Mouse (Mus musculus): ENCODE data around the gene Usp7.

The Usp7 gene

GRCm38 (mm10) chr16:8751555-8752235, 40.4 kb downstream of the Usp7 start:
- no peak for DNase-seq (ENCODE audit: low read depth)

GRCm38 (mm10) chr16:8748904-8749303, 43.2 kb downstream of the Usp7 start:
- peak; percentile 10 for DNase-seq (ENCODE audit: low read depth)

- DNase-seq (ENCODE audit: low read depth) = peak; percentile 31
These were observed 43.8 kb downstream of the Usp7 start for GRCm38 (mm10) chr16:8748175-8748846.

DNA sequence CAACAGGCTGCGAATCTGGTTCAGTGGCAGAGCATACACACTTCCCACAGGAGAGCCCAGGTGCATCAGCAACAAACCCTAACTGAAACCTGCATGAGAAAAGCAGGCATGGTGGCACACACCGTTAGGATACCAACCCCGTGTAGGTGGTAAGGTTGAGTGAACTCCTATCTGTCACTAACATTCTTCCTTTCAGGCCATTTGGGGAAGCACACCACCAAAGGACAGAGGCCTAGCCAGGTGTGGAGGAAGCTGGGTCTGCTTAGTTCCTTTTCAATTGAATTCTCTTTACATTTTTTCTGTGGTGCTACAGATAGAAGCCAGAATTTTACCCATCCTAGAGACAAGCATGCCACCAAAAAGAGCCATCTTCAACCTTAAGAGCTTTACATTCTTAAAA, 44.3 kb downstream of the Usp7 start:
- peak; percentile 30 for DNase-seq (ENCODE audit: low read depth)

DNA sequence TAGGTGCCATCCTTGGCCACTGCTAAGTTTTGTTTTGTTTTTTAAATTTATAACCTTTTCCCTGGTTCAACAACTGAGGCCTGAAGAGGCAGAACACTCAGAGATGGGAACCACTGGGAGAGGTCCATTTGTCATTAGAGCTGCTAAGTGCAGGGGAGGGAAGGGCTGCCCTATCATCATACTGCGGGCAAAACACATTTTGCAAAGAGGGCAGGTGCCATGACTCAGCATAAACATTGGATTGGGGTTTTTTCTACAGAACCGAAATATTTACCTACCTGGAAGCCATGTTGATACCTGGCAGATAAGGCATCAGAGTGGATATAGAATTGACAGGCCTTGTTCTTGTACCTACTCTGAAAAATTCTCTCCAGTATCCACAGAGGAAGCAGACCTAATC, 45.6 kb downstream of the Usp7 start:
- DNase-seq (ENCODE audit: low read depth) = peak; percentile 13

- DNase-seq (ENCODE audit: low read depth) = peak; percentile 60
These were observed 46.4 kb downstream of the Usp7 start for GRCm38 (mm10) chr16:8745751-8746150.

DNA sequence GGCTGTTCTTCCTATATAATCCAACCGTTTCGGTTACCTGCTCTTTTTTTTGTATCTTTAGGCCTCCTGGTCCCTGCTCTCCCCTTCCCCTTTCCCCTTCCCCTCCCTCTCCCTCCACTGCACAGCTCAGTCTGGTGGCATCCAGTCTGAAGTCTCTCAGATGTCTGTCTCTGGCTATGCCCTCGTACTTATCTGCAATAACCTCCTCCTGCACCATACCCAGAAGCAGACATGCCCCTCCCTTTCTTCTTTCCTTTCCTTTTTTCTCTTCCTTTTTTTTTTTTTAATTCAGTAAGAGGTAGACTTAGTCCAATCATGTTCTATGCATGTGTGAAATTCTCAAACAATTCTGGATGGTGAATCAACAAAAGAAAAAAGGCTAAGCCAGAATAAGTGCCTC, 48.1 kb downstream of the Usp7 start:
- DNase-seq (ENCODE audit: low read depth) = peak; percentile 7

DNA sequence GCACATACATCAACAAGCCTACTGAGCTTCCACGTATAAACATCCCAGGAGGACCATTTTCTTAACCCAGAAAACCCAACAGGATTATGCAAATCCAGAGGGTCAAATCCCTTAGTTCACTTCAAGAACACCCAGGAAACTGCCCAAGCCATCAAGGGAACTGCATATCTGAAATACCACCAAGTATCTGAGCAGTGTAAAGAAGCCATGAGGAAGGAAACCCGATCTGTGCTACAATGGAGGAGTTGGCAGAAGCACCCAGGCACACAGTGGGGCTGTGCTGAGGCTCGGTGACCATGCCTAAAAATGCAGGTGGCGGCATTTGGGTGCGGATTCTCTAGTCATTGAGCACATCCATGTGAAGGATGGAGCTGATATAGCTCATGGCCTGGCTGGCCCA, 50.4 kb downstream of the Usp7 start:
- DNase-seq (ENCODE audit: low read depth) = no peak

GRCm38 (mm10) chr16:8741110-8741509, 51.0 kb downstream of the Usp7 start:
- DNase-seq (ENCODE audit: low read depth) = peak; percentile 36

- peak; percentile 91 for DNase-seq (ENCODE audit: low read depth)
These were observed 53.3 kb downstream of the Usp7 start for GRCm38 (mm10) chr16:8738542-8739514.

GRCm38 (mm10) chr16:8737666-8738541, 54.2 kb downstream of the Usp7 start:
- DNase-seq (ENCODE audit: low read depth) = peak; percentile 54

- DNase-seq (ENCODE audit: low read depth) = no peak
These were observed 54.8 kb downstream of the Usp7 start for GRCm38 (mm10) chr16:8737341-8737665.

GRCm38 (mm10) chr16:8736757-8737156, 55.4 kb downstream of the Usp7 start:
- peak; percentile 43 for DNase-seq (ENCODE audit: low read depth)

- DNase-seq (ENCODE audit: low read depth) = peak; percentile 25
These were observed 56.1 kb downstream of the Usp7 start for GRCm38 (mm10) chr16:8736032-8736431.

DNA sequence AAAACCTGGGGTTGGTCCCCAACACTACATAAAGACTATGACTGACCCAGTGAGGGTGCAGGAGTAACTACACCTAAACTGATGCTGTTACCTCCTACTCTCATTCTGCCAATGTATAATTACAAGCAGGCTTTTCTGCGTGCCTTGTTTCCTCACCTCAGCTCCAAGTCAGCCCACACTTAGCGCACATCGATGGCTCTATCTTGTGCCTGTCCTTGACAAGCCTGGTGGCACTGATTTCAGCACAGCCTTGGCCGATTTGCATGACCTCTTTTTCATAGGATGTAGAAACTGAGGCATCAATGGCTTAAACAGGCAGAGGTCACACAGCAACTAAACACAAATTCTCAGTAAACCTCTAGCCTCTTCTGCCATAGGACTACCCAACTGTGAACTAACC, 57.4 kb downstream of the Usp7 start:
- DNase-seq (ENCODE audit: low read depth) = peak; percentile 16

- DNase-seq (ENCODE audit: low read depth) = peak; percentile 12
These were observed 58.5 kb downstream of the Usp7 start for GRCm38 (mm10) chr16:8733624-8734023.

DNA sequence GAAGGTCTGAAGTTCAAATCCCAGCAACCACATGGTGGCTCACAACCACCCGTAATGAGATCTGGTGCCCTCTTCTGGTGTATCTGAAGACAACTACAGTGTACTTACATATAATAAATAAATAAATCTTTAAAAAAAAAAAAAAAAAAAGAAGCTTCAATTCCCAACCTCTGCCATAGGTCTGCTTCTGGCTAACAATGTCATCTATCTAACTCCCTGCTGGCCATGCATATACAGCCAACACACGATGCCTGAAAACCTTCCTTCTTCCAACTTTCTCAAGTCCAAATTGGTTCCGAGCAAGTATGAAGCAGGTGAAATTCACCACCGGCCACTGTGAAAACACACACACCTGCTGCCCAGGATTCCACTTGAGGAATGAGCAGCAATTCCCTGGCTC, 59.7 kb downstream of the Usp7 start:
- peak; percentile 14 for DNase-seq (ENCODE audit: low read depth)

- DNase-seq (ENCODE audit: low read depth) = peak; percentile 11
These were observed 60.5 kb downstream of the Usp7 start for GRCm38 (mm10) chr16:8731630-8732029.

GRCm38 (mm10) chr16:8728111-8728748, 63.9 kb downstream of the Usp7 start:
- DNase-seq (ENCODE audit: low read depth) = no peak

GRCm38 (mm10) chr16:8725807-8726206, 66.3 kb downstream of the Usp7 start:
- no peak for DNase-seq (ENCODE audit: low read depth)

DNA sequence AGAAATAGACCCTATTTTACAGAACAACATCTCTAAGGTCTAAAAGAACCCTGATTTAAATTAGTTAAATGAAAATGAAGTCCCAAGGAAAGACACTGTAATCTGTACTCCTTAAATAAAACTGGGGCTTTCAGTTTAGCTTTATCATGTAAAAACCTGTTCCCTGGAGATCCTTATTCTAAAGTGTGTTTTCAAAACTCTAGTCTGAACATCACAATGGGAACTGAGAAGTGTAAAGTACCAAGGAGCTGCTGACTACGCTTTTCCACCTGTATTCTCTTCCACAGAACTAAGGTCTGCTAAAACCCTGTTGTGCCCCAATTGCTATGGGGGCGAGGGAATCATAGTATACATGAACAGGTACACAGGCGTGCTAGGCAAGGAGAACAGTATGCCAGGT, 68.1 kb downstream of the Usp7 start:
- DNase-seq (ENCODE audit: low read depth) = no peak

Data from naive thymus-derived CD4-positive, alpha-beta T cell, adult 2 months (primary cell).